Mouse (Mus musculus) CH12.LX (cell line): ENCODE measurements around the gene Ctnna3. TPM values are rescaled to one million over a fixed set of nuclear protein-coding genes. Genes with fewer than 3 reads are reported as not detected.

Experiments
- DNase-seq: peaks from one replicate; pipeline ENCODE4 v3.0.0-alpha.2; 2013; ENCODE audit errors: extremely low read depth
- H3K27ac ChIP-seq: 2 replicates; pipeline ENCODE4 v1.5.1; 2012; ENCODE audit warnings: low read depth, mild to moderate bottlenecking, control low read depth, moderate library complexity; ENCODE audit not compliant: insufficient read depth
- H3K27me3 ChIP-seq: replicated peaks from 2 replicates; pipeline ENCODE3; 2012; ENCODE audit warnings: inconsistent platforms
- H3K36me3 ChIP-seq, 2 experiments: replicated peaks in 1 of 2; 2 replicates each; pipeline versions ENCODE3 to v1.6.1; 2012; ENCODE audit warnings: inconsistent platforms in 1 of 2, low read length in 1 of 2, mild to moderate bottlenecking in 1 of 2, mixed read lengths in 1 of 2, moderate library complexity in 1 of 2; ENCODE audit not compliant: control insufficient read depth in 1 of 2, insufficient read depth in 1 of 2
- H3K4me1 ChIP-seq, 2 experiments: 2 replicates each; pipeline ENCODE4 v1.6.1; 2012; ENCODE audit warnings: inconsistent platforms in 1 of 2, moderate library complexity in 1 of 2; ENCODE audit not compliant: insufficient read depth in 2 of 2, control insufficient read depth in 1 of 2
- H3K4me2 ChIP-seq: 2 replicates; pipeline ENCODE4 v1.6.1; 2012; ENCODE audit warnings: low read depth, mild to moderate bottlenecking, control low read depth; ENCODE audit not compliant: poor library complexity, insufficient read depth, severe bottlenecking
- H3K4me3 ChIP-seq, 3 experiments: fragments of 150-350 bp in 1 of 3; sonication (generic) in 1 of 3; replicated peaks in 1 of 3; 2 replicates each; pipeline versions ENCODE3 to v1.5.1; 2011 to 2012; ENCODE audit warnings: low read depth in 2 of 3, low read length in 2 of 3, mild to moderate bottlenecking in 2 of 3, moderate library complexity in 2 of 3, control low read depth in 1 of 3, improper control_type of control experiment in 1 of 3, inconsistent platforms in 1 of 3, mixed read lengths in 1 of 3; ENCODE audit not compliant: poor library complexity in 1 of 3
- H3K79me2 ChIP-seq: replicated peaks from 2 replicates; pipeline ENCODE4 v1.6.1; 2012; ENCODE audit warnings: mild to moderate bottlenecking, moderate library complexity; ENCODE audit not compliant: control insufficient read depth, poor library complexity, insufficient read depth, severe bottlenecking; ENCODE audit errors: extremely low read depth
- H3K9ac ChIP-seq: 2 replicates; pipeline ENCODE4 v1.6.1; 2012; ENCODE audit warnings: low read depth, mild to moderate bottlenecking, control low read depth, moderate library complexity; ENCODE audit not compliant: insufficient read depth
- H3K9me3 ChIP-seq: replicated peaks from 2 replicates; pipeline ENCODE3; 2012; ENCODE audit warnings: low read length, inconsistent platforms, mixed read lengths
- CTCF ChIP-seq, 2 experiments: IDR thresholded peaks in 1 of 2; conservative IDR thresholded peaks in 1 of 2; 2 replicates each; pipeline ENCODE4 v1.5.1; 2011 to 2012; ENCODE audit warnings: low read depth in 2 of 2, low read length in 2 of 2, improper control_type of control experiment in 1 of 2, inconsistent platforms in 1 of 2, mild to moderate bottlenecking in 1 of 2, moderate library complexity in 1 of 2
- ELF1 ChIP-seq: IDR thresholded peaks from 2 replicates; pipeline ENCODE4 v1.6.1; 2014; ENCODE audit warnings: low read depth, mild to moderate bottlenecking, inconsistent platforms, low read length, improper control_type of control experiment
- GABPA ChIP-seq: IDR thresholded peaks from 2 replicates; pipeline ENCODE4 v1.6.1; 2012; ENCODE audit warnings: low read depth, low read length, improper control_type of control experiment, inconsistent platforms; ENCODE audit not compliant: insufficient replicate concordance
- IRF4 ChIP-seq: IDR thresholded peaks from 2 replicates; pipeline ENCODE4 v1.6.1; 2014; ENCODE audit warnings: low read depth, mild to moderate bottlenecking, inconsistent platforms, low read length, improper control_type of control experiment
- JUN ChIP-seq: IDR thresholded peaks from 2 replicates; pipeline ENCODE4 v1.6.1; 2011; ENCODE audit warnings: low read depth, mild to moderate bottlenecking, low read length, improper control_type of control experiment, moderate library complexity; ENCODE audit not compliant: insufficient read depth
- JUND ChIP-seq: conservative IDR thresholded peaks from 2 replicates; pipeline ENCODE4 v1.6.1; 2011; ENCODE audit warnings: low read depth, low read length, improper control_type of control experiment
- KAT2A ChIP-seq: IDR thresholded peaks from 2 replicates; pipeline ENCODE4 v1.6.1; 2012; ENCODE audit warnings: low read length, improper control_type of control experiment, inconsistent platforms; ENCODE audit not compliant: insufficient replicate concordance
- MAFK ChIP-seq: IDR thresholded peaks from 2 replicates; pipeline ENCODE4 v1.6.1; 2011; ENCODE audit warnings: low read length, improper control_type of control experiment; ENCODE audit not compliant: insufficient replicate concordance
- MEF2A ChIP-seq: IDR thresholded peaks from 2 replicates; pipeline ENCODE4 v1.6.1; 2014; ENCODE audit warnings: low read depth, mild to moderate bottlenecking, inconsistent platforms, low read length, improper control_type of control experiment, borderline replicate concordance
- MXI1 ChIP-seq: IDR thresholded peaks from 2 replicates; pipeline ENCODE4 v1.6.1; 2011; ENCODE audit warnings: mild to moderate bottlenecking, low read depth, low read length, improper control_type of control experiment
- MYC ChIP-seq: IDR thresholded peaks from 2 replicates; pipeline ENCODE4 v1.6.1; 2011; ENCODE audit warnings: low read depth, mild to moderate bottlenecking, improper control_type of control experiment, low read length
- NRF1 ChIP-seq: IDR thresholded peaks from 2 replicates; pipeline ENCODE4 v1.6.1; 2014; ENCODE audit warnings: low read depth, mild to moderate bottlenecking, inconsistent platforms, low read length, improper control_type of control experiment, moderate library complexity
- RCOR1 ChIP-seq: conservative IDR thresholded peaks from 2 replicates; pipeline ENCODE4 v1.6.1; 2012; ENCODE audit warnings: low read depth, mild to moderate bottlenecking, inconsistent platforms, low read length, improper control_type of control experiment
- SMC3 ChIP-seq: IDR thresholded peaks from 2 replicates; pipeline ENCODE4 v1.6.1; 2011; ENCODE audit warnings: low read depth, low read length, improper control_type of control experiment
- TBP ChIP-seq: conservative IDR thresholded peaks from 2 replicates; pipeline ENCODE4 v1.6.1; 2011; ENCODE audit warnings: low read depth, low read length, improper control_type of control experiment
- TCF12 ChIP-seq: IDR thresholded peaks from 2 replicates; pipeline ENCODE4 v1.6.1; 2014; ENCODE audit warnings: low read depth, mild to moderate bottlenecking, inconsistent platforms, low read length, improper control_type of control experiment
- ZMIZ1 ChIP-seq: IDR thresholded peaks from 2 replicates; pipeline ENCODE4 v1.6.1; 2012; ENCODE audit warnings: low read depth, mild to moderate bottlenecking, inconsistent platforms, low read length, improper control_type of control experiment
- ZNF384 ChIP-seq: IDR thresholded peaks from 2 replicates; pipeline ENCODE4 v1.6.1; 2012; ENCODE audit warnings: low read depth, low read length, improper control_type of control experiment, inconsistent platforms
- dilution Hi-C: fragments of 300-500 bp; cut with MboI; formaldehyde crosslinking; loops from 2 replicates; pipeline ENCODE4 v1.14.3; 2020; ENCODE audit warnings: low sequenced_read_pairs; ENCODE audit not compliant: extremely low pct_unique_long_range_greater_than_20kb, extremely low pct_ligation_motif_present
- in situ Hi-C: fragments of 300-500 bp; cut with MboI; formaldehyde crosslinking; loops from 3 replicates; pipeline ENCODE4 v1.14.3; 2019; ENCODE audit warnings: low sequenced_read_pairs, low pct_ligation_motif_present, low pct_unique_long_range_greater_than_20kb, mixed read lengths
- polyA plus RNA-seq: library from polyadenylated mRNA; unstranded; fragments of >175 nt; gene quantifications from 2 replicates; pipeline ENCODE4 v1.2.1, GENCODE M21; 2012; ENCODE audit warnings: low read depth; ENCODE audit not compliant: insufficient read length
- total RNA-seq, 2 experiments: library from RNA; depleted of rRNA; stranded (reverse); fragments of 300-350 nt in 1 of 2; fragments of >200 nt in 1 of 2; gene quantifications; 2 replicates each; pipeline ENCODE4 v1.2.3; 2012 to 2014

Gene Ctnna3
- total and polyA plus RNA-seq, 3 experiments = 0.09 TPM; not detected in 2

DNA sequence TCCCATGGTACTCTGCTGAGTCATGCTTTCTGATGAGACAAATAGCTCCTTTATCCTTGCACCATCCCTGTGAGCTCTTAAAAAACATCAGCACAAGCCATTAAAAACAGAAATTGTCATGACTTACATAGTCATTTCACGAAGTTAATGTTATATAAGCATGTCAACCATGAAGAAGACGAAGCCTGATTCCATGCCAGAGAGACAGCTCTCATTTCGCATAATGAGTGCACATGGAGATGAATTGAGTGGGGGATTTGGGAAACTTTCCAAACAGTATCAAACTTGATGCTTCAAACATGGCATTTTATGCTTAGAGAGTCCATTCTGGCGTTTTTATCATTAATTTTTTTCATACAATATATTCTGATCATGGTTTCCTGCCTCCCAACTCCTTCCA, 555.7 kb downstream of the Ctnna3 start:
- Histone ChIP-seq H3K27me3 (no peaks in the 10 kb centered on the region), H3K9me3 (peaks cover 58% of the 10 kb centered on the region), H3K4me1 (no peaks in the 10 kb centered on the region), H3K4me3 (no peak overlapping the region), H3K27ac (no peak overlapping the region), H3K9ac (no peak overlapping the region), H3K36me3 (no peaks in the 10 kb centered on the region), H3K79me2 (no peaks in the 10 kb centered on the region), H3K4me2 (no peak overlapping the region)
- dilution Hi-C loops = no loop called here
- no peak for DNase-seq
- in situ Hi-C loops = no loop called here
- no peak for TF ChIP-seq NRF1
- TF ChIP-seq MEF2A = no peak
- TF ChIP-seq KAT2A = no peak
- no peak for TF ChIP-seq JUN

DNA sequence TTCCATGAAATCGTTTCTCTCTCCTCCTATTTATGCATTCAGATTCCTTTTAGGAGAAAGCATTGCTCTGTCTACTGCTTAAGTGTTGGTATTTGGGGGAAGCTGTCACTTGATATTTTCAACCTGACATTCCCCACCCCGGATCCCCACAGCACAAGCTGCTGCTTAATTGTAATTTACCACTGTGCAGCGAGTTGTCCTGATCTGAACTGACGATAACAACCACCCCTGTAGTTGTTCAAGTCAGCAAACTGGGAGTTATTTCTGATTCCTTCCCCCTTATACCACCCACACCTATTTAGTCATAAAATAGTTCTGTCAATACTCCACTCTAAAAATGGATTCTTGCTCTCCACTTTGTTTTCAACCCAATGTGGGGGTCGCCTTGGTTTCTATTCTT, 564.4 kb downstream of the Ctnna3 start:
- Histone ChIP-seq H3K4me1 (no peaks in the 10 kb centered on the region), H3K27ac (no peak overlapping the region), H3K36me3 (no peaks in the 10 kb centered on the region), H3K27me3 (no peaks in the 10 kb centered on the region), H3K9me3 (peaks cover 47% of the 10 kb centered on the region), H3K4me2 (no peak overlapping the region), H3K79me2 (no peaks in the 10 kb centered on the region), H3K9ac (no peak overlapping the region), H3K4me3 (no peak overlapping the region)
- no peak for DNase-seq
- dilution Hi-C loops = no loop called here
- TF ChIP-seq JUN = no peak
- TF ChIP-seq TCF12 = no peak
- no peak for TF ChIP-seq GABPA
- TF ChIP-seq SMC3 = no peak
- TF ChIP-seq ELF1 = no peak
- TF ChIP-seq JUND = no peak
- TF ChIP-seq MYC = no peak
- TF ChIP-seq RCOR1 = no peak
- no peak for TF ChIP-seq MAFK
- TF ChIP-seq CTCF (conservative IDR thresholded peaks at IDR 0.05 in 1 of 2, IDR thresholded peaks at IDR 0.05 in 1 of 2; ENCODE audit: low read depth in 2 of 2, low read length in 2 of 2) = no peak
- TF ChIP-seq TBP = no peak
- no peak for TF ChIP-seq MXI1
- TF ChIP-seq ZNF384 = no peak
- TF ChIP-seq MEF2A = no peak
- no peak for TF ChIP-seq ZMIZ1
- no peak for TF ChIP-seq NRF1
- no peak for TF ChIP-seq IRF4
- in situ Hi-C loops = no loop called here
